Mouse (Mus musculus) heart, postnatal 4 days (tissue): Measurements from ENCODE around the gene Ptprn2. TPM values are rescaled to one million over a fixed set of nuclear protein-coding genes. Genes with fewer than 3 reads are reported as not detected.

Experiments used
- DNase-seq: peaks from one replicate; pipeline ENCODE4 v3.0.0; 2021
- total RNA-seq, 2 experiments: library from RNA; stranded (reverse); gene quantifications; 2 replicates each; pipeline ENCODE4 v1.2.3; 2021

Ptprn2 gene
- total RNA-seq, 2 experiments from 2014 or later, result 0.29 to 0.34 TPM

DNA sequence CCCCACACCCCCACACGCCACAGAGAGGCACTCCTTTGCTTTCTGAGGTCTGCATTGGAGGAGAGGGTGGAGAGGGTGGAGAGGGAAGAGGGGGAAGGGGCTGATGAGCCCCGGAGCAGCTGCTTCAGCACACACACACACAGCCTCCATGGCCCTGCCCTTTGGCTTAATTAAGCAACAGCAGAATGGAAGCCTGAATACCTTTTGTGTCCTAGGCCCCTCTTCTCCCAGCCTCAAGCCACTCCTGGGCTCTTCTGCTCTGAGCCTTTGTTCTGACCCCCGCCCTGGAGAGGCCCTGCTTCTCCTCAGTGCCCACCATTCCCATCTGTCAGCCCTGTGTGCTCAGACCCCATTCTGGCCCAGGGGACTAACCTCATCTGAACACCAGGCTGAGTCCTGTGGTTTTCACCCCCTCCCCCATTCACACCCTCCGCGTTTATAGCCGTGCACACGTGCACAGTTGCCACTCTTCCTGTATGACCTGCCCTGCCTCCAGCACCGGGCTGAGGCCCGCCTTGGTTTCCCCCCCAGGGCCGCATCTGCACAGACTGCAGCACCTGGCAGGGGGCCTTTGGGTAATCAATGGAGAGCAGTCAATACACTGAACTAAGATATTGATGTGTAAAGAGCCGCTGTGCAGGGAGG lies 687.5 kb downstream of the Ptprn2 start:
- no peak for DNase-seq

DNA sequence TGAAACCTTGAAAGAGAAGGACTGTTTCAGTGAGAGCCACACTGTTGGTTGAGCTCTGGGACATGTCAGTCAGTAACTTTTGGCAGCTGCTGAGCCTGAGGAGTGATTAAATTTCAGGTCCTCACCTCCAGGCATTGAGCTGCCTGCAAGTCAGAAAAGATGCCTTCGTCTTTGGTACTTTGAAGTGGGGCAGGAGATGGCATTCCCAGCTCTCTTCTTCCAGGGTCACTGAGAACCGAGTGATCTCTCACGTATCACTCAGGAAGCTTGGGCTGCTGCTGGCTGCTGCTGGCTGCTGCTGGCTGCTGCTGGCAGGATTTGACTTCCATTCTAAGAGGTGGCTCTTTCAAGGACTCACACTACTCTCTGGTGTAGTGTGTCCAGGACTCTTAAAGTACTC lies 688.7 kb downstream of the Ptprn2 start:
- DNase-seq, result no peak

DNA sequence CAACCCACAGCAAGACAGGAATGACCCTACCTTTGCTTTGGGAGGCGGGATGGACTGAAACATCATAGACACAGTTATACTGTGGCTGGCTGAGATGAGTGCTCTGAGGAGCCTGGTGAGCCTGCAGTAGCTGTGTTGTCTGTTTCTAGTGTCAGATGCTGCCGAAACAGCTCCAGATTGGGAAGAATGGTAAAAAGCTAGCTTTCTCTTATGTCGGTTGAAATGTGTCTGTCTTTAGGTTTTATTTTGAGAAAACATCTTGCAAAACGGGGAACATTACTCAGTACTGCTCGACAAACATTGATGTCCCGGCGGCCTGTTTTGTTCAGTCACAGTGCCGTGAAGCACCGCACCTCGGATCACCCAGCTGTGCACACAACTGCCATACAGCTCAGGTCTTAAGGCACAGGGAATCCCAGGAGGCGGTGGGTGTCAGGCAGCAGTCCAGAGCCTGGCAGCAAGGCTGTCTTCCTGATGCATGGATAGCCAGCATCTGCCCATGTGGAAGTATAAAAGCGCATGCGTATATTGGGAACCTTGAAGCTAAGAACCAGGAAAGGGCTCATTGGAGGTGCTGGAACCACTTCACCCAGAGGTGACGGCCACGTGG lies 689.7 kb downstream of the Ptprn2 start:
- no peak for DNase-seq

DNA sequence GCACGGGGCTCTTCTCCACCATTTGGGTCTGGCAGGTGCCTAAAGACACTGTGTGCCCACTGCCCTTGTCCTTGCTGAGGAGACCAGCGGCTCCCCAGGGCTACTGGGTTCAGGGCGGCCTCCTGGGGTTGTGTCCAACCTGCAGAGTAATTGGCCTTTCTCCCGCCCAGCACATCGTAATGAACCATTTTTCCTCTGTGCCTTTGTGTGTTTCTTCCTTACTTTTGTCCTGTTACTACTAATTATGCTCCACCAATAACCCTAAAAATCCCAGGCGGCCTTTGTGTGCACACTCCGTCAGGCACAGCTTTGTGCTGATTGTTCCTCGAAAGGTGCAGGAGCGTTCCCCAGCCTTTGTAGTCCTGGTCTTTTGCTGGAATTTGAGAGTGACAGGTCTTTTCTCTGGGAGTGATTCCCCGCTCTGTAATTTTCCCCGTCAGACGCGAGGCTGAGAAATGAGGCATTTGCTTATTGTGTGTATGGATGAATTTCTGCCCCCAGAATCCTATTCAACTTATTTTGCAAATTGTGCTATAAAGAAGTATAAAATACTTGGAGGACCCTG lies 690.8 kb downstream of the Ptprn2 start:
- no peak for DNase-seq

DNA sequence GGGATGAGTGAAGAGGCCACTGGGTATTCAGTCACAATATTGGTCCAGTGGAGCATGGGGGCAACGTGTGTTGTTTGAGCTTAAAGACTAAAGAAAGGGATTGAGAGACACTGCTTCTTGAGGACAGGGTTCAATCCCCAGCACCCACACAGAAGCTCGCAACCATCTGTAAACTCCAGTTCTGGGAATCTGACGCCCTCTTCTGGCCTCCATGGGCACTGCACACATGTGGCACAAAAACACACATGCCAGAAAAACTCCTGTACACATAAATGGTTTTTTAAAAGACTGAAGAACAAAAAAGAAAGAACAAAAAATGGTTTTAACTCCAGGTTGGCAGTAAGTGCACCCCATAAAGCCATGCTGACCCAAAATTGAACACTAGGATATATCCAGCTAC lies 701.6 kb downstream of the Ptprn2 start:
- no peak for DNase-seq

DNA sequence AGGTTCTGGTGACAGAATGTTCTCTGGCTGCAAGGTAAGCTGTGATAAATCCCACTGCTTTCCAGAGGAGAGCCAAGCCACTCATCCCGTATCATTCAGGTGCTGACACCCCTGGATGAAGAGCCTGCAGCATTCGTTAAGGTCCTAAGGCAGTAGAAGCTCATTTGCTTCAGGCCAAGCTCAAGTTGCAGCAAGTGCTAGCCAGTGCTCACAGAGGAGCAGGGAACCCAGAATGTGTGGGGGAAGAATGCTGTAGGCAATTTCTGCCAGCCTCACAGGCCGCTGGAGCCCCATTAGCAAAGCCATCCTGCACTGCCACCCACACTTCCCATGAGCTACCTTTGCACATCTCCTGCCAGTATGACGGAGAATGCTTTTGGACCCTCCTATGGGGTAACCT lies 706.5 kb downstream of the Ptprn2 start:
- DNase-seq, result no peak

DNA sequence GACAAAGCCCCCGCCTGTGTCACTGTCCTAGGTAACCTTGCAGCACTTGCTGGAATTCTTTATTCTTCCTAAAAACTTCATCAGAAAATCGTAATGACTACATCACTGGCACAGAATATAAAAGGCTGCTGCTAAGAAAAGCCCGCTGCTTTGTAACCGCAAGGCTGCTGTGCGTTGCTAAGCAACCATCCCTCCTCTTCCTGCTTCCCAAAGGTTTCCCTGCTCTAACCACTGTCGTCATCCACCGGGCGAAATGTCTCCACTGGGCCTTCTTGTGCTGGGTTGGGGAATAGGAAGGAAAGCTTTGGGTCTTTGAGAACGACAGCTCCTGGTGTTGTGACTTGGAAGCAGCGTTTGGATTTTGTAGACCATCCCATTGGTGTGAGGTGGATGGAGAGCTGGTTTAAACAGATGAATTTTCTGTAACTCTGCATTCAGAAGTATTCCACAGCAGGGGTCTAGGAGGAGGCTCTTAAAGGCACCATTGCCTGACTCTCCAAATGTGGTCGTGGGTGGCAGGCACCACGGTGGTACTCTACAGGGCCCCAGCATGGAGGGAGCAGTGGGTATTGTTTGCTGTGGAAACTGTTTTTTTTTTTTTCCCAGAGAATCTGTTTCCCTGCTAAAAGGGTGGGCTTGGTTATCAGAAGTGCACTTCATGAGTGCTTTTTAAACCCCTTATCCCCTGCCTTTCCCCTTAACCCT lies 711.4 kb downstream of the Ptprn2 start:
- DNase-seq, result peak; percentile 12

DNA sequence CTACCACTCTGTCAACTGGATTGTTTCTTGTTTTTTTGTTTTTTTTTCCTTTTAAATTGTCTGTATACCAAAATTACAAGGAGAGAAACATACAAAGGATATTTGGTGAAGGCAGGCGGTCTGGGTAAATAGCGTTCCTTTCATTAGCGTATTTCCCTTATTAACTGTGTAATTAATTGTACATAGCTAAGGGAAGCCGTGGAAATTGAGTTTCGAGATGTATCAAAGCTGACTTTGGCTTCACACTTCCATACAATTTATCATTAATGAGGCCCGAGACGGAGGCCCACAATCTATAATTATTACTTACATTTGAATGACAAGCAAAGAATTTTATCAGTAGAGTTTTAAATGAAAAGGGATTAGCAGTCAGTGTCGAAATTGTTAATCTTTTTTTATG lies 712.6 kb downstream of the Ptprn2 start:
- DNase-seq, result no peak

DNA sequence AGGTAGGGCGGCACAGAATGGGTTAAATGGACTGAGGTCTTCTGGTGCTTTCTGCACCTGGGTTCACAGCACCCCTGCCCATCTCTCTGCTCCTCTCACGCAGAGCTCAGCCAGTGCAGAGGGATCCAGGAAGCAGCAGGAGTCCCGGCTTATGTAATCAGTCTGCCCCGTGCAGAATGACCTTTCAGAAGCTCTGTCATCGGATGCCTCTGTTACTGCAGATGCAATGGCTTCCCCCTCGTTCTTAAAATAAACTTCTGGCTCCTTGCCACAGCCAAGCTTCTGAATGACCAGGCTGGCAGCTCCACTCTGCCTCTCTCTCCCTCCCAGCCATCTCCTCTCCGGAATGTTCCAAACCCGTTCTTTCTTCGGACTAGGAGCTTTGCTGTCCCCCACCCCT lies 714.6 kb downstream of the Ptprn2 start:
- DNase-seq, result peak; percentile 77

DNA sequence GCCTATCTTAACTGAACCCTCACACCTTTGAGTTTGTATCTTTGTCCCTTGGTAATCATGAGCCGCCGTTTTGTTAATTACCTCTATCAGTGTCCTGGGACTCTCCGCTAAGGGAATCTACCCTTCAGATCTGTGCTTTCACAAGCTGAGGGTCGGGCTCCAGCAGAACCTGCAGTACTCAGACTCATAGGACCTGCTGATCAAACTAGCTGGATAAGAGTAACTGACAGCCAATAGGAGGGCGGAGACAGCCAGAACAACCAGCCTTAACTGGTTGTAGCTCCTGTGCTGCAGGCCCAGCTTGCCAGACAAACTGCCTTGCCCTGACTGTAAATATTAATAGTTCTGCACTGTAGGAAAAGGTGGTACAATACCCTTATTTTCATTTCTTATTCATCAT lies 715.1 kb downstream of the Ptprn2 start:
- DNase-seq, result peak; percentile 29

DNA sequence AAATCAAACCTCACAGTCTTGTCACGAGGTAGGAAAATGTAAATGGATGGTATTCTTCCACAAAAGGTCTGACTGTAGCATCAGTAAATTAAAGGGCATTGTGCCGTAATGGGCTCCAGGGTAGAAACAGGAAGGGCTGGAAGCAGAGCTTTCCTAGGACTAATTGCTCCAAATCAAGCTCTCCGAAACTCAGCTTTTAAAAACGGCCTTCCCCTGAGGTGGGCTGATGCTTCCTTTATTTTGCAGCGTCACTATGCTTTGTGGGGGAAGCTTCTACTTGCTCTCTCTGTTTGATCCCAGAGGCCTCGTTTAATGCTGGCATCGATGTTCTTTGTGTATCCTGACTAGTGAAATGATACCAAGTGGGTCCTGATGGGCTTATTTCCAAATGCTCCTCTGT lies 718.0 kb downstream of the Ptprn2 start:
- no peak for DNase-seq

DNA sequence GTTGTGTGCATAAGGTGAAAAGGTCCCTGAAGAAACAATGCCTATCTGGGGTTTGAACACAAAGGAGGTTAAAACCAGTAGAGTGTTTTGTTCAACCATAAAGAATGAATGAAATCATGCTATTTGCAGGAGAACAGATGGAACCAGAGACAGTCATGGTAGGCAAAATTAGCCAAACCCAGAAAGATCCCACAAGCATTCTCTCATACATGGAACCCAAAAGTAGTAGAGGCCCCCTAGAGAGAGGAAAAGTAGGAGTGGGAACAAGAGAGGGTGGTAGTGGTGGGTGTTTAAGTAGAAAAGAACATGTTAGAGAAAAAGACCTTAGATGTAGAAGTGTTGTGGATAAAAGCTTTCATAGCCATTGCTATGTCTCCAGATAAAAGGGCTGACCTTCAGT lies 719.4 kb downstream of the Ptprn2 start:
- DNase-seq, result no peak

DNA sequence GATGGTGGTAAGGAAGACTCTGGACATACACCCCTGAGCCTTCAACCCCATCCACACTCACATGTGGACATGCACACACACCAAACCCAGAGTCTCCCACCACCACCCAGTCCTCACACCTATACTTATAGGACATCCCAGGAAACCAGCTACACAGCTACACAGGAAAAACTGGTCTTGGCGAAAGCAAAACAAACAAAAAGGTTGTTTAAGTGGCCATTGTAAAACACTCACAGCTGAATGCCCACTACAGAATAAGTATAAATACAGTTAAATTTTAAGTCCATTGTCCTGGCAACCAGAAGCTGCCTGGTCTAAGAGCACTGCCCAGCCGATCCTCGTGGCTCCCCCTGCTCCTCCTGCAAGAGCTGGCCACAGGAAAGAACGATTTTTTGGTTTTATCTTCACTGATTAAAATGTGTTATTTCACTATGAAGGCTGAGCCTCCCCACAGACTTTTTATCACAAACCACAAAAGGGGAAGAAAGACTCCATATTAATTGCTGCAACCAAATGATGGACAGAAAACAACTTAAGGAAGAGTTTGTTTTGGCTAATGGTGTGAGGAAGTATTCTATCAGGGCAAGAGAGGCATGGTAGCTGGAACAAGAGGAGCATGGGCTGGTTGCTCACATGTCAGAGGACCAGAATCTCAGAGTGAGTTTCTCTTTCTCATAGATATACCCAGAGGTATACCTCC lies 722.1 kb downstream of the Ptprn2 start:
- DNase-seq, result no peak

DNA sequence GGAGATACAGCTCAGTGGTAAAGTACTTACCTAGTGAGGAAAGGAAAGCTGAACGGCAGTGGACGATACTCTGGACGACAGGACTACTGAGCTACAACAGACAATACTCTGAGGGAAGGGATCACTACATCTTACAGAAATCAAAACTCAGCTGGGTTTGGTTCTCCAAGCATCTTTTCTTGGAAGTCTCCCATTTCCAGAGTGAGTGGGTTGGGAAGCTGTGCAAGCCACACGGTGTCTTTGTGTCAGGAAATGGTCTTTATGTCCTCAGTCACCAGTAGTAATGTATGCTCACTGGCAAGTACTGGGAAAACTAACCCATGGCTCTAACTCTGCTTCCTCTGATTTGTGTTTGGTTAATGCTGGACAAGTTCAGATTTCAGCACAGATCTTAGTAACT lies 724.9 kb downstream of the Ptprn2 start:
- DNase-seq, result no peak

DNA sequence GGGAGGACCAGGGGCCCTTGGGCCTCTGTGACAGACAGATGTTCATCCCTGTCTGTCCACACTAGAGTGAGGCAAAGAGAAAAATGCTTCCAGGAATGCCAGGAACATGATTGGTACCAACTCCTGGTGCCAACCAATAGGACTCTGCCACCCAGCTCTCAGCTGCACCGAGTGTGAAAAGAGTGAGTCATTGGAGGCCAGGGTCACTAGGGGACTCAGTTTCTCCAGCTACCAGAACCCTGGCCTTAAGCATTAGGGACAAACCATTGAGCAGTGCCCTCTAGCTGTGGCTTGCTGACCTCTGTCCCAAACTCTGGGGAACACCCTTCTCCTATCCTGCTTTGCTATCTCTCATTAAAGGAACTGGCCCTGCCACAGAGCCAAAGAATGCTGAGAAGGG lies 728.0 kb downstream of the Ptprn2 start:
- no peak for DNase-seq

DNA sequence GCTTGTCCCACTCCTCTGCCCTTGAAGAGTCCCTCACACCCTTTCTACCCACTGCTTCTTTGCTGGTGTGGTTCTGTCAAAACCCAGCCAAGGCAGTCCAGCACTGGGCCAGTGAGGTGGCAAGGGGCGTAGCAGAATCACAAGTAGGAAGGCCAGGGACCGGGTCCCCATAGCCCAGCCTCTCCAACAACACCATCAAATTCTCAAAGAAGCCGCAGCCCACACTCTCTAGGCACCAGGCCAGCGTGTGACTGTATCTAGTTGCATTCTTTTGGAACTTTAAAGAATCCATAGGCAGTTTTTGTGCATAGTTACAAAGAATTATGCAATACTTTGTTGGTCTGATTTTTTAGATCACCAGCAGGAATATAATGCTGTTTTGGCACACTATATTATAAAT lies 728.8 kb downstream of the Ptprn2 start:
- DNase-seq, result no peak

DNA sequence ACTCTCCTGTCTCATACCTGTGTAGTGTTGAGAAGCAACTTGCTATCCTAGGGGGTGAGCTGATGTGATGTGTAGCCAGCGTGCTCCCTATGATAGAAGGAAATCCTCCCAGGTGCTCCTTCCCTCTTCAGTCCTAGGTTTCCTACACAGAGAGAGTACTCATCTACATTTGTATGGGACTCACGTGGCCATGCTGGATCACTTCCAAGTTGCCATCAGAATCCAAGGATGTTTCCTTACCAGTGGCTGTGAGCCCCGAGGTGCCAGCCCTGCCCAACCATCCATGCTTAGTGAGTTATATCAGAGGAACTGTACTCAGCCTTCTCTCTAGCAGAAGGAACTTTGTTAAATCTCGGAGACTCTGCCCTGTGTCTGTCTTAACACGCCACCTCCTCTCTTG lies 729.4 kb downstream of the Ptprn2 start:
- DNase-seq, result no peak

DNA sequence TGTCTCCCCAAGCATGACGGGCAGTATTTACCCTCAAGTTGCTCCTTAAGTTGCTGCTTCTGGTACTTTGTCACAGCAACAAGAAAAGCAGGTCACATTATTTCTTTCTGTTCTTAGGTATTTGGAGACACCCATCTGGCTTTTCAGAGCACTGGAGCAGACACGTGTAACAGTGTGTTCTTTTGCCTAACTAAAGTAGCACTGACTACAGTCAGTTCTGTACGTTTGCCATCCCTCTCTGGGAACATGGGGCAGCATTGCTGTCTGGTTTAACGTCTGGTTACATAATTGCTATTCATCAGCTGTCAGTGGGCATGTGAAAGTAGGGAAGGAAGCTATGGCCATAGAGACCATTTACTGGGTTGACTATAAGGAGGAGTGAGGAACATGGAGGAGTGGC lies 736.4 kb downstream of the Ptprn2 start:
- DNase-seq, result no peak

DNA sequence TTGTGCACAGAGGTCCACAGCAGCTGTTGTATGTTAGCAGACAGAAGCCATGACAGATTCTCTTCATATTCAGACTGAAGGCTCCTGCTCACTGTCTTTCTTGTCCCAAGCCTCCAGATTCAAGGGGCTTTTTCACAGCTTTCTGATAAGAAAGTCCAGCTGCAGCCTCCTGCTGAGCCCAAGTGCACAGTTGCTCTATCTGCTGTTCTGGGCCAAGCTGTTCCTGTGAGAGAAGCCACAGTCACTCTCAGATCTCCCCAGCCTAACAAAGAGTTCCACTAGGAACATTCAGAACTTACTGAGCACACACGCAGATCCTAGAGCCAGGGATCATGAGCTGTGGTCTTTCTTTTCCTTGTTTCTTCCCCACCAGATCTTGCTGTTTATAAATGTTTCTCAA lies 738.5 kb downstream of the Ptprn2 start:
- peak; percentile 13 for DNase-seq

DNA sequence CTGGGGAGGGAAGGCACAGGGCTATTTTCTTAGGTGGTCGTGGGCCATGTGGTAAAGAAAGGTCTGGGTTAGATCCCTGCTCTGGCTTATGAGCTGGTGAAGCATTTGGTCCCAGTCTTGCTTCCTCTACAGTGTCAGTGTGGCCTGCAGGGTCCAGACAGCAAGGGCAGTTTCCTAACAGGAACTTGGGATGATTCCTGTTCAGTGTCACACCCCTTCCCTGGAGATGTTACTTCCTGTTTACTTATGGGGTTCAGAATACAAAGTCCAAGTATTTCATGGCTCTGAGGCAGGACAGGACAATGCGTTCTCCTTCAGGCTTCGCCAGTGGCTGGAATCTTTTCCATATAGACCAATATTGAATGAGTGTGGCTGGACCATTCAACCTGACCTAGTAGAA lies 741.7 kb downstream of the Ptprn2 start:
- DNase-seq, result no peak

DNA sequence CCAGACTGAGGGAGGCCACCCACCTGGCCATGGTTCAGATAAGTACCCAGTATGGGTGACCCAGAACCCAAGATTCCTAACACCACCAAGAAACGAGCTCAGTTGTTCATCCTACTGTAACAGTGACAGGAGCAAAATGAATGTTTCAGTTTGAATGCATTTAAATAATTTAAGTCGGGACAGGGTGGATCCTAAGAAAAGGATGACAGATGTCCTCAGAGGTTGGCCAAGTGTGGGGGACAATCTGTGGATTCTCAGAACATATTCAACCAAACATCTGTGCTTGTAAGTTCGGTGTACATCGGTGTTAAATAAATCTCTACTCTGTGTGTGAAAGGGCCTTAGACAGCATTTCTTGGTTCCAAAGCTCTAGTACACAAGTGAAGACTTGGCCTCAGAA lies 743.9 kb downstream of the Ptprn2 start:
- no peak for DNase-seq

DNA sequence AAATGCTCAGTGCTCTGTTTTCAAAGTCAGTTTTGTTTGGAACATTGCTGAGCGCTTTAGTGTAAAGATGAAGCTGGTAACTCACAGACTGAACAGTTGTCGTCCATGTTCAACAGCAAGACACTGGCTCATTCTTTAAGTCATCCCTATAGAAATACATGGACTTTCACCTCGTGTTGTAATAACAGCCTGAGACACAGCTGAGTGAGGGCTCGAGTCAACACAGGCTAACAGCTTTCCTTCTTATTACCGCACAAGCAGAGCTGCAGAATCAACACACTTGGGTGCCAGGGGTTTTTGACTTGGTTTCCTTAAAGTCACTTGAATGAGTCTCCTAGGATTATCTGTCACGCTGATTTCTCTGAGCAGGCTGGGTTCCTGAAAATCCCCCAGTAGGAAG lies 744.8 kb downstream of the Ptprn2 start:
- DNase-seq, result no peak

DNA sequence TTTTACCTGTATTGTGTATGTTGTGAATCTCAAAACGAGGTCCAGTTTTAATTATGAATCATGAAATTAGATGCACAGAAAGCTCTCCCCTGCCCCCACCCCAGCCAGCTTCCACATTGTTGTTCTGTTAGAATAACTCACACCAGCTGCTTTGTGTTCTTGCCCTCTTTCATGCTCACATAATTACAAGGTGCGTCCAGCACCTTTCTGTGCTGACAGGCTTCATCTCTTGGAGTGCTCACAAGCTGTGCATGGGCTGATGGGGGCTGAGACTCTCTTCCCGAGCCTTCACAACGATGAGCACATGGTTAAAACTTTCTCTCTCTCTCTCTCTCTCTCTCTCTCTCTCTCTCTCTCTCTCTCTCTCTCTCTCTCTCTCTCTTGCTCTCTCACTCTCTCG lies 746.3 kb downstream of the Ptprn2 start:
- DNase-seq, result no peak
